In genomic region chr8:77870264-77870663, GRCm38 (mm10) we compare ENCODE assay signal across 24 mouse cellular contexts.
"Had no signal": no experiment of that assay in that cellular context is flagged by ENCODE, and none has a peak within 500 bp of the region (broad histone marks: within the 10 kb centered on the region; RNA-seq: fewer than 3 reads in every experiment).

No protein-coding gene starts in this region.

- H3K4me1 ChIP-seq: kidney, embryonic 15.5 days; limb, embryonic 12.5 days; limb, embryonic 15.5 days; lung, embryonic 15.5 days; megakaryocyte, embryonic 14.5 days; midbrain, embryonic 12.5 days; midbrain, embryonic 15.5 days; neural tube, embryonic 13.5 days had no signal

- H3K9ac ChIP-seq: kidney, embryonic 15.5 days; limb, embryonic 12.5 days; limb, embryonic 15.5 days; liver, embryonic 14.5 days; liver, postnatal 0 days; lung, embryonic 15.5 days; midbrain, embryonic 12.5 days; midbrain, embryonic 15.5 days; neural tube, embryonic 13.5 days had no signal

- H3K27ac ChIP-seq: kidney, embryonic 15.5 days; limb, embryonic 12.5 days; limb, embryonic 15.5 days; liver, embryonic 14.5 days; lung, embryonic 15.5 days; midbrain, embryonic 12.5 days; midbrain, embryonic 15.5 days; neural tube, embryonic 13.5 days; stomach, postnatal 0 days had no signal

- H3K27me3 ChIP-seq: kidney, embryonic 15.5 days; limb, embryonic 12.5 days; limb, embryonic 15.5 days; lung, embryonic 15.5 days; megakaryocyte, embryonic 14.5 days; midbrain, embryonic 12.5 days; midbrain, embryonic 15.5 days; neural tube, embryonic 13.5 days had no signal

- DNase-seq: kidney, adult 8-10 months; kidney, postnatal 10 days; kidney, postnatal 36 days; left cerebral cortex, postnatal 4 days; liver, postnatal 0 days; lung, postnatal 10 days; lung, postnatal 36 days; retina, postnatal 1 day; right cerebral cortex, postnatal 25 days; thymus, adult 2 months; thymus, postnatal 14 days; thymus, postnatal 4 days had no signal

- H3K4me2 ChIP-seq: kidney, embryonic 15.5 days; limb, embryonic 12.5 days; limb, embryonic 15.5 days; liver, embryonic 11.5 days; lung, embryonic 15.5 days; midbrain, embryonic 12.5 days; midbrain, embryonic 15.5 days; neural tube, embryonic 13.5 days had no signal

- ATAC-seq: liver, postnatal 0 days had no signal

- H3K36me3 ChIP-seq: kidney, embryonic 15.5 days; limb, embryonic 12.5 days; limb, embryonic 15.5 days; lung, embryonic 15.5 days; midbrain, embryonic 12.5 days; midbrain, embryonic 15.5 days; neural tube, embryonic 13.5 days had no signal

- H3K9me3 ChIP-seq: kidney, embryonic 15.5 days; limb, embryonic 12.5 days; limb, embryonic 15.5 days; lung, embryonic 15.5 days; megakaryocyte, embryonic 14.5 days; midbrain, embryonic 12.5 days; midbrain, embryonic 15.5 days; neural tube, embryonic 13.5 days had no signal

- H3K4me3 ChIP-seq: kidney, embryonic 15.5 days; limb, embryonic 12.5 days; limb, embryonic 15.5 days; lung, embryonic 15.5 days; megakaryocyte, embryonic 14.5 days; midbrain, embryonic 12.5 days; midbrain, embryonic 15.5 days; myocyte; neural tube, embryonic 13.5 days had no signal
